Comparison of ENCODE assay signal across 15 mouse cellular contexts in genomic region chr5:111310185-111310584, GRCm38 (mm10). TPM values are rescaled to one million over a fixed set of nuclear protein-coding genes. Genes with fewer than 3 reads are reported as not detected.
DNase-seq lines count a peak whose midpoint lies in the region; ATAC-seq and TF ChIP-seq lines count a peak whose summit lies in the region.
"Had no signal": no experiment of that assay in that cellular context is flagged by ENCODE, and none has a peak within 500 bp of the region (broad histone marks: within the 10 kb centered on the region; RNA-seq: fewer than 3 reads in every experiment).

No protein-coding gene starts in this region.

- 53% methylated on average over 6 of the region's 6 CpGs for WGBS in lung, adult 2 months
- WGBS in stomach, postnatal 0 days: 52% methylated on average over 6 of the region's 6 CpGs

- TF ChIP-seq CTCF in lung, adult 2 months (IDR thresholded peaks at IDR 0.05; ENCODE audit: insufficient read depth, low read length): no peak
- TF ChIP-seq CTCF in stomach, postnatal 0 days (IDR thresholded peaks at IDR 0.05; ENCODE audit: low read depth): no peak

- no peaks in the 10 kb centered on the region for H3K36me3 ChIP-seq in stomach, postnatal 0 days (ENCODE audit: control insufficient read depth, insufficient read depth, low read length)
- H3K36me3 ChIP-seq: hindbrain, embryonic 15.5 days; limb, embryonic 13.5 days; liver, embryonic 15.5 days had no signal

- no peaks in the 10 kb centered on the region for H3K4me1 ChIP-seq in lung, adult 2 months (ENCODE audit: control insufficient read depth, insufficient read depth, low read length)
- no peaks in the 10 kb centered on the region for H3K4me1 ChIP-seq in stomach, postnatal 0 days (replicated peaks; ENCODE audit: control insufficient read depth, insufficient read depth)
- H3K4me1 ChIP-seq: hindbrain, embryonic 15.5 days; limb, embryonic 13.5 days; liver, embryonic 15.5 days had no signal

- intact Hi-C loops in heart, postnatal 10 days (cut with DNase I): no loop called here

- no peaks in the 10 kb centered on the region for H3K9me3 ChIP-seq in stomach, postnatal 0 days (ENCODE audit: control insufficient read depth, low read length)
- H3K9me3 ChIP-seq: hindbrain, embryonic 15.5 days; liver, embryonic 15.5 days had no signal

- DNase-seq in heart, postnatal 10 days: peak; percentile 21 to 29
- DNase-seq in heart, adult 9 months (ENCODE audit: low spot score in 2 of 2): no peak
- peak; percentile 12 for DNase-seq in lung, postnatal 36 days
- no peak for DNase-seq in lung, adult 2 months
- DNase-seq in fat pad, adult 2 months (ENCODE audit: extremely low read depth, low read depth, low spot score): peak; percentile 91
- DNase-seq in stomach, postnatal 0 days (ENCODE audit: low spot score): no peak
- no peak for DNase-seq in layer of hippocampus, adult 9-11 months
- DNase-seq: cerebellum, postnatal 10 days; thymus, postnatal 36 days had no signal

- H3K27ac ChIP-seq in stomach, postnatal 0 days (replicated peaks): no peak overlapping the region
- H3K27ac ChIP-seq: hindbrain, embryonic 15.5 days; limb, embryonic 13.5 days; liver, embryonic 15.5 days had no signal

- no peak overlapping the region for H3K9ac ChIP-seq in stomach, postnatal 0 days (ENCODE audit: low read length)
- H3K9ac ChIP-seq: hindbrain, embryonic 15.5 days; limb, embryonic 13.5 days; liver, embryonic 15.5 days had no signal

- no peak for TF ChIP-seq EP300 in stomach, postnatal 0 days (optimal IDR thresholded peaks at IDR 0.05)

- H3K27me3 ChIP-seq in stomach, postnatal 0 days (ENCODE audit: control insufficient read depth, insufficient read depth, low read length): no peaks in the 10 kb centered on the region
- H3K27me3 ChIP-seq: hindbrain, embryonic 15.5 days; limb, embryonic 13.5 days; liver, embryonic 15.5 days had no signal

- TF ChIP-seq POLR2A in lung, adult 2 months (IDR thresholded peaks at IDR 0.05; ENCODE audit: borderline replicate concordance, extremely low read depth, low read depth, low read length): no peak

- peak; percentile 59; the same call in 1 of the 2 replicates for ATAC-seq in stomach, postnatal 0 days (ENCODE audit: low FRiP score, low TSS enrichment)
- ATAC-seq in cerebellum, adult (ENCODE audit: insufficient number of reproducible peaks, low FRiP score, low TSS enrichment): no peak
- ATAC-seq: forebrain, embryonic 14.5 days; intestine, embryonic 16.5 days had no signal

- no peak overlapping the region for H3K4me2 ChIP-seq in stomach, postnatal 0 days (replicated peaks; ENCODE audit: low read depth)
- H3K4me2 ChIP-seq: hindbrain, embryonic 15.5 days; limb, embryonic 13.5 days; liver, embryonic 15.5 days had no signal

- no peak overlapping the region for H3K4me3 ChIP-seq in lung, adult 2 months (replicated peaks; ENCODE audit: extremely low read depth, low read depth, low read length)
- H3K4me3 ChIP-seq in stomach, postnatal 0 days (ENCODE audit: low read depth, low read length): no peak overlapping the region
- H3K4me3 ChIP-seq: hindbrain, embryonic 15.5 days; limb, embryonic 13.5 days; liver, embryonic 15.5 days had no signal

RNA-seq across cellular contexts. Expression of gene Pitpnb, which starts 20.4 kb away (rescaled TPM):
- 10 to 100 TPM; 55.4 to 57.8 TPM for total RNA-seq in heart, postnatal 10 days (2021)
- 39.4 and 53.9 TPM in 2 replicates for polyA plus RNA-seq in lung, adult 2 months (2012; rRNA removed)
- polyA plus RNA-seq in stomach, postnatal 0 days (2015; fragmentation: Nextera tagmentation; extraction: Ambion mirVana): 61.2 and 62.5 TPM in 2 replicates

Comparison
In these comparisons a context has a peak if more than half of its experiments do, and no peak if none do; other contexts are left out.
1. DNase-seq: peak in heart, postnatal 10 days (2 of 2), lung, postnatal 36 days (single experiment) and fat pad, adult 2 months (single experiment); none in heart, adult 9 months (0 of 2), lung, adult 2 months (single experiment), stomach, postnatal 0 days (single experiment) and layer of hippocampus, adult 9-11 months (single experiment).